Mouse (Mus musculus) gastrocnemius, postnatal 36 days (tissue): ENCODE data around the gene Cep152. TPM values are rescaled to one million over a fixed set of nuclear protein-coding genes. Genes with fewer than 3 reads are reported as not detected.

Experiments
- DNase-seq, 2 experiments: peaks; one replicate each; pipeline ENCODE4 v3.0.0; 2022
- intact Hi-C: fragments of 180-260 bp; cut with DNase I; formaldehyde crosslinking; loops from one replicate; pipeline ENCODE4 v1.15.1; 2025
- total RNA-seq, 2 experiments: library from RNA; stranded (reverse); gene quantifications; 2 replicates each; pipeline ENCODE4 v1.2.3; 2021

Gene Cep152
- total RNA-seq, 2 experiments from 2014 or later: 0.99 to 1.2 TPM

GRCm38 (mm10) chr2:125563884-125564283, 61.0 kb downstream of the Cep152 start:
- intact Hi-C loops: no loop called here
- DNase-seq: no peak

- DNase-seq: no peak
- intact Hi-C loops: no loop called here
Measured at GRCm38 (mm10) chr2:125562407-125562806, 62.5 kb downstream of the Cep152 start.

- intact Hi-C loops: no loop called here
Measured at GRCm38 (mm10) chr2:125560037-125560436, 64.9 kb downstream of the Cep152 start.

GRCm38 (mm10) chr2:125558634-125559589, 66.0 kb downstream of the Cep152 start:
- peak in 1 of 2 experiments; percentile 48 for DNase-seq
- intact Hi-C loops: no loop called here

More at GRCm38 (mm10) chr2:125560037-125560436, 64.9 kb downstream of the Cep152 start:
- no peak for DNase-seq

- intact Hi-C loops: no loop called here
- no peak for DNase-seq
Measured at GRCm38 (mm10) chr2:125555830-125556229, 69.1 kb downstream of the Cep152 start.

DNA sequence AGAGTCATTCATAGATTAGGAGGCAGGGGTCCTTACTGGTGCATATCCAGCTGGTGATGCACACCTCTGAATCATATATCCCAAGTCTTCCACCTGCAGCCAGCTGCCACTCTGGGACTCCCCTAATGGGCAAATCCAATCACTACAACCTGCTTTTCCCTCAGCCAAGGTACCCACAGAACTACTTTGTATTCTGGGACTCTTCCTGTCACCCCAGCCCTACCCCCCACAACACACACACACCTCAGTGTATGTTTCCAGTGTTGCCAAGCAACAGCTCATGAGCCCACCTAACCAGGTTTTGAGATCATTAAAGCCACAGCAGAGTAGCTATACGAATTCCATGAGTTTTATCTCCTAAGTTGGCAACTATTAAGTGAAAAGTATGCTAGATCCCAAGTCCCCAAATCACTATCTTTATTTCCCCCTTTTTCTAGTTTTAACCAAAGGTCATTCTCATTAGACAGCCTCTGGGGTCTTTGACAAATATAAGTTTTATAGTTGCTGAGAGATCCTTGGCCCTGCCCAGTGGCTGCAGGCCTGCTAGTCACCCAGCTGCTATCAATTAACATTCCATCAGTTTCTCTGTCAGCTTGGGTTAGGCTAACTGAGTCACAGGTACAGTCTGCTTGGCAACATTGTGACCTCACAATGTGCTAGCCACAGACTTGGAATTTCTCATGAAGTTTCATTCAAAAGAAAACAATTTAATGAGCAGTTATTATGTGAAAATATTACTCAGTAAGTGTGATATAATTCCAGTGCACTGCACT, 75.9 kb downstream of the Cep152 start:
- DNase-seq: no peak
- intact Hi-C loops: no loop called here

DNA sequence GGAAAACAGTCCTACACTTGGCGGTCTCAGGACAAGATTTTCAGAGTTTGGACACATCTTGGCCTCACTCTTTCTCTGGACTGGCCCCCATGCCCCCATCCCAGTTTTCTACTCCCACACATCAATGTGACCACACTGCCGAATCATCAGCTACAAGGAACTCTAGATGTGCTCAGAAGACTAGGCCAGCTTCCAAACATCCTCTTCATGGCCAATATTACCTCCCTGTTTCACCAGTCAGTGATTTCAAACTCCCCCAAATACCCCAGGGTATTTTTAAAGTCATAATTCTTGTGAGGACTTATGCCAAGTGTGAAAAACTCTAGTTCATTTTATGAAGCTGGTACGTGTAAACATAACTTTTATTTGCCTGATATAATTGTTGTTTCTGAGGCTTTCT, 79.9 kb downstream of the Cep152 start:
- intact Hi-C loops: no loop called here

DNA sequence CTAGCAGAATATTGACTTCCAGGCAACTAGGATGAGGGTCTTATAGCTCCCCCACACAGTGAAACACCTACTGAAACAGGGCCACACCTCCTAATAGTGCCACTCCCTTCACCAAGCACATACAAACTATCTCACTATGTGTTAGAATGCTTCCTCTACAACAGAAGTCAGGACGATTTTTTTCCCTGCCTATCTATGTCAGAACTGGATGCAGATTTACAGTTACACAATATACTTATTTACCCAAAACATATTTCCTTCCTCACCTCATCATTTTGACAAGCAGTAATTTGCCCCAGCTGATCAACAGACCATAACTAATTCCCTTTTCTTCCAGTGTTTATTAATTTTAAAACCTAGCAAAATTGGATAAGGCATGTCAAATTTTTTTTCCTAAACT, 81.3 kb downstream of the Cep152 start:
- DNase-seq: no peak
- intact Hi-C loops: no loop called here

More for the DNA sequence above, 79.9 kb downstream of the Cep152 start:
- no peak for DNase-seq

GRCm38 (mm10) chr2:125541451-125541850, 83.5 kb downstream of the Cep152 start:
- intact Hi-C loops: no loop called here
- no peak for DNase-seq

- DNase-seq: no peak
- intact Hi-C loops: no loop called here
Measured at GRCm38 (mm10) chr2:125540579-125540978, 84.3 kb downstream of the Cep152 start.

DNA sequence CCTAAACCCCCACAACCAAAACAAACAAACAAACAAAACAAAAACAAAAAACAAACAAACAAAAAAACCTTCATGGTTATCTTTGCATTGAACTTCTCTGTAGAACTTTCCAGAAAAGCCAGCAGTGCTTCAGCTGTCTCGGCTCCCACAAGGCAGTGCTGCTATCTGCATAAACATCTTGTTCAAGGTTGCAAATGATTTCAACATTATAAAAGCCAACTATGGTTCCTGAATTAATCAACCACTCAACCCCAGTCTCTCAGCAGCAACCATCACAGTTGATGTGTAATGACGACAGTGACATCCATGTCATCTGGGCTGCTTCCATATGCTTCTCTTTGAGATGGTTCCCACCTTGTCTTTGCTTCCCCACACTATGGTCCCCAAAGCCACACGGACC, 85.3 kb downstream of the Cep152 start:
- DNase-seq: no peak
- intact Hi-C loops: no loop called here

DNA sequence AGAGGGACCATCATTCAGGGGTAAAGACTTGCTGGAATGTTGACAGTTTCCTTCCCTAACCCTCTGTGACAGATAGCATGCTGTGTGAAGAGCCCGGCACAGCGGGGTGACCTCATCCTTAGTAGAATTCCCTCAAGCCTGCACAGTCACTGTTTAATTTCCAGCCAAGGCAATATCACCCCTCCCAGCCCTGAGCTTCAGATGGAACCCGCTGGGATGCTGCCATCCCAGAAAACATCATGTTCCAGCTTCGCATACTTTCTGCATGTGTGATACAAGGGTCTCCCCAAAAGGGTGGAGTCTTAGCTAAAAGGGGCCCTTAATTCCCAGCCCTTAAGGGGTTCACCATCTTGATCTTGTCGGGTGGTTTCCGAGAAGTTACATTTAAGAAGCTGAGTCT, 94.2 kb downstream of the Cep152 start:
- peak; percentile 29 to 53 for DNase-seq
- intact Hi-C loops: no loop called here

- intact Hi-C loops: no loop called here
- no peak for DNase-seq
Measured at GRCm38 (mm10) chr2:125526566-125526965, 98.3 kb downstream of the Cep152 start.

- DNase-seq: no peak
- intact Hi-C loops: no loop called here
Measured at GRCm38 (mm10) chr2:125525484-125525883, 99.4 kb downstream of the Cep152 start.

DNA sequence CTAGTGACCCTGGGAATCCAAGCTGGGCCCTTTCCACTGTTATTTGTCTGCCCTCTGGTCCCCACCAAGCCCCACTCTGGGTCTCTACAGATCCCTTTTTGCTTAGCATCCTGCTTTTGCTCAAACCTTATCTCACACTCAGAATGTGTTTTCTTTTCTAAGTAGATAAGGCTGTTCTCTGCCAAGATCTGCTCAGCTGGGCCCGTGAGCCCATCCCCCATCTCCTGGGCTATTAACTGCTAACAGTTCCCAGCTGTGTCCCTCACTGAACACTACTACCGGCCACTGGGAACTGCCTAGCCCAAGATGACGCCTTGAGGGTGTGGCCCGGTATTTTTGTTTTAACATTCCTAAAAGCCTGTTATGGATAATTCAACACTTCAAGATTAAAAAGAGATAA, 108.3 kb downstream of the Cep152 start:
- DNase-seq: peak in 1 of 2 experiments; percentile 49
- intact Hi-C loops: no loop called here

GRCm38 (mm10) chr2:125515291-125516057, 109.4 kb downstream of the Cep152 start:
- no peak for DNase-seq
- intact Hi-C loops: no loop called here

DNA sequence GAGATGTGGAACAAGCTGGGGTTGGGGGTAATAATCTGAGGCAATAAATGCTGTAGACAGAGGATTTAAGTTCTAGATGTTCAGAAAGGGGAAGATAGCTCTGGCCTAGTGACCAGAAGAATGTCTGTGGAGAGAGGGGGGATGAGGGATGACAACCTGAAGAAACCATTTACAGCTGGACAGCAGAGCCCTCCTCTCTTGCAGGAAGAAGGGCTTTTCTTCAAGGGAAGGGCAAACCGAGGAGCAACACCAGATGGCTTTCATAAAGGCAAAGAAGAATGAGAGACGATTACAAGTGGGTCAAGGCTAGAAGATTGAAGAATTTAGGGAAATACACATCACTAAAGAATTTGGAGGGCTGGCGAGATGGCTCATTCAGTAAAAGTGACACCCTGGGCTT, 110.5 kb downstream of the Cep152 start:
- DNase-seq: no peak
- intact Hi-C loops: no loop called here
